Mouse (Mus musculus) kidney, postnatal 4 days (tissue): ENCODE data around the gene Cplx2.

Source experiments
- DNase-seq, 2 experiments: peaks; one replicate each; pipeline ENCODE4 v3.0.0; 2021; ENCODE audit warnings: mixed read lengths in 2 of 2

Cplx2 gene

DNA sequence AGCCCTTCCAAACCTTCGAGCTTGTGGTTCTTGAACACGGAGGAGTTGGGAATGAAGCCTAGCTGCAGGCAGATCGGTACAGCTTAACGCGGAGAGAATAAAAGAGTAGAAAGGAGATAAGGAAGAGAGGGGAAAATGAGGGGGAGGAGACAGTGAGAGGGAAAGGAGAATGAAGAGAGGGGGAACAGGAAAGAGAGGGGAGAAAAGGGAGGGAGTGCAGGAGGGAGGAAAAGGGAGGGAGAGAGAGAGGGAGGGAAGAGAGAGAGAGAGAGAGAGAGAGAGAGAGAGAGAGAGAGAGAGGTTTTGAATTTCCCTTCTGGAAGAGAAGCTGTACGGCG, at the start of gene Cplx2:
Gene Cplx2 (plus strand): TSS at position 301 of the 338 bp plus-strand sequence.
- DNase-seq: no peak

- DNase-seq: peak; percentile 70 to 76
These were observed 48.5 kb upstream of the Cplx2 start for GRCm38 (mm10) chr13:54322396-54323306.

GRCm38 (mm10) chr13:54323307-54324165, 47.6 kb upstream of the Cplx2 start:
- DNase-seq: no peak

DNA sequence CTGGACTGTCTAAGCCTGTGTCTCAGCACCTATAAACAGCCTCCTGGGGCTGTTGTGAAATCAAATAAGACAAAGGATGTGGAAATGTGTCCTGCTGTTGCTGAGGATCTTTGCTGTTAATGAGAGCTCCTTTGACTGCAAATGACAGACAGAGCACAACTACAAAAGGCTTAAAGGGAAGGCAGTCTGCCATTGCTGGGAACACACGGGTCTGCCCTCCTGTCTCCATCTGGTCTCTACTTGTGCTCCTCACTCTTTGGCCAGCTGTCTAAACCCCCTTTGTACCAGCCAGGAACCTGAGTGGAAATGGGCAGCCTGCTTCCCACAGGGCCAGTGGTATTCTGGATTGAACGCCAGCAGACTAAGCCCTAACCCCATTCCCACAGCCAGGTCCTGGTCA, 47.0 kb upstream of the Cplx2 start:
- no peak for DNase-seq

- DNase-seq: no peak
These were observed 45.3 kb upstream of the Cplx2 start for GRCm38 (mm10) chr13:54325814-54326213.

DNA sequence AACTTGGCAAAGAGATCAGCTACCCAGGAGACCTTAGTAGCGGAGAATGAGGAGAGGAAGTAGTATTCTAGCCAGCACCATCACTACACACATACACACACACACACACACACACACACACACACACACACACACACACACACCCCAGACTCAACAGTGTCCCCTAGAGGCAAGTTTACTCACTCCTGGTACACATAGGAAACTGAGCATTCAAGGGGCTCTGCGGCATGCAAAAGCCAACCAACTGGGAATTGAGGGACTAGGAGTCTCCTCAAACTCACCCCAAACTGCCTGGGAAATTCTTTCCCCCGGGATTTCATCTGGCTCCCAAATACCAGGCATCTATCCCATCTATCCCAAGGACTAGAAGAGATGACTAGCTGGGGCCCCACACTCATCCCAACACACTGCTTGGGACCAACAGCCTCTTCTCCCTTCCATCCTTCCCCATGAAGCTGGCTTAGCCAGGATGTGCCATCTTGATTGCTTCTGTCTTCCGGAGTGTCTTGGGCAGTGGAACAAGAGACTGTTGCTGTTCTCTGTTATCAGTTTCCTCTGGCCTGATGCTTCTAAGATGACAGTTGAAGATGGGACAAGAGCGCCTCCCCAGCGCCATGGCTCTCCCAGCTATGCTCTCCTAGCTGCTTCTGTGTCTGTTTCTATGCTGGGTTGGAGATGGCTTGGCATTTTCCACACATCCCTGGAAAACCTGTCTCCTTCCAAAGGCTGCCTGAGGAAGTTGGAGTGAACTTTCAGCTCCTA, 44.3 kb upstream of the Cplx2 start:
- DNase-seq: no peak

- no peak for DNase-seq
These were observed 43.1 kb upstream of the Cplx2 start for GRCm38 (mm10) chr13:54328029-54328428.

DNA sequence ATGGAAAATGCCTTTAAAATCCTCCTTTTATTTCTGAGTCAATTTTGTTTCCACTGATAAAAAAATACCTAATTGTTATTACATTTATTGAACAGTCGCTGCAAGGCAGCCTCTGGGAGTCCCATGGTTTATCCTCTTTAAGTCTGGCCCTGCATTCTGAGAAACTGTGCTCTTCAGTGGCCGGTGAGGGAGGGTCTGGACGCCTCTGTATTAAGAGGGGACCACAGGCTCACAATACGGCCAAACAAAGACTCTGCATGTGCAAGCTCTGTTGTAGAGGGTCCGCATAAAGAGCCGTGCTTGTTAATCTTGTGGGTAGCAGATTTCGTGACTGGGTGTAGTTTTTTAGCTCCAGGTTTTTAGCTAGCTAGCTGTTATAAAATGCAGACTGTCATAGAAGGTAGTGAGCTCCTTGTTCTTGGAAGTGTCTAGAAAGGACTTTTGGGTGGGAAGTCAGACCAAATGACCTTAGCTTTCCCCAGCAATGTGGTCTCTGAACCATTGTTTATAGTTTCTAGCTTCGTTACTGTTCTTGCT, 42.1 kb upstream of the Cplx2 start:
- DNase-seq: no peak

DNA sequence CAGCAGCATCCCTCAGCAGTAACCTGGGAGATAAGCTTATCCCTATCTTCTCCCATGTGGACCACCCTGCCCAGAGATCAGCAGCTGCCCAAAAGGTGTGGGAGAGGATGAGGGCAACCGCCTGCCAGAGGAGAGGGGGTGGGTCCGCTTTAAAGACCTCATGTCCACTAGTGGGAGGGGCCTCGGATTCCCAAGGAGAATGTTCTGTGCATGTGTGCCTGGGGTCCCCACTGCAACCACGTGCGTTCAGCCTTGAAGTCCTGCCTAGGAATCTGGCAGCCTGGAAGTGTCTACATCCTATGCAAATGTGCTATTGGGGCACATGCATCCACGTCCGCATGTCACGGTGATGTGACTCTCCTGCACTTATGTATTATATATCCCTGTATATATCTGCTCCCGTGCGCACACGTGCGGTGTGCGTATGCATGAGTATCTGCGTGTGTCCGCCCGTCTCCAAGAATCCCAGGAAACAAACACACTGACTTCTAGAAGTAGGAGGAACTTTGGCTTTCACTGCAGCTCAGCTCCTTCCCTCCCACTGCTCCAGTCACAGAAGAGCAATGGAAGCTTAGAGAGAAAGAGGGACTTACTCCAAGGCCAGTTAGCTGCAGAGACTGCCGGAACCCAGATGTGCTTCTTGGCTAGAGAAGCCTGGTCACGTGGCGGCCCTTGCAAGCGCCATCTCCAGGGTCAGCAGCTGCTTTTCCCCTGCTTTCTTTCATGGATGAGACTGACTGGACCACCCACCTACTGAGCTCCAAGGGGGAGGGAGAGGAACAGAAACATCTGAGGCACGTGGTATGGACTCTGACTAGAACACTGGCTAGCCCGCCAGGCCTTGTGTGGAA, 39.1 kb upstream of the Cplx2 start:
- DNase-seq: peak; percentile 86 to 89

DNA sequence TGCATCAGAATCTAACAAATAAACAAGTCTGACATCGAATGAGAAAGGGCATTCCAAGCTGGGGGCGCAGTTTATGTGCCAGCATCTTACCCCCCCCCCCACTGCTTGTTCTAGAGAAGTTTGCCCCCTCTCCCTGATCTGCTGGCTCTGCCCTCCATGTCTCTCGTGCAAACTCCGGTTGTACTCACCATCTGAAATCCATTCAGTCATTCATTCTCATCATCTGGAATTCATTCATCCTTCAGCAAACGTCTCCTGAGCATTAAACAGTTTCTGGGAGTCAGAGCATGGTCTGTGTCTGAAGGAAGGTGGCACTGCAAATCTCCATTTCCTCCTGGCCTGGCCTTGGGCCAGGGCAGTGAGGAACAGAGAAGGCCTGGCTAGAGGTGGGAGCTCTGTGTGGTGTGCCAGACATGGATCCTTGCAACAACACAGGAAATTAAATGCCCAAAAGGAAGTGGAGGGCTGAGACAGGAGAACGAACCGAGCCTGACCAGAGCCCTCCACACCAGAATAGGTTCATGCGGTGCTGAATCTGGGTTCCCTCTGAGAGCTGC, 38.1 kb upstream of the Cplx2 start:
- no peak for DNase-seq

DNA sequence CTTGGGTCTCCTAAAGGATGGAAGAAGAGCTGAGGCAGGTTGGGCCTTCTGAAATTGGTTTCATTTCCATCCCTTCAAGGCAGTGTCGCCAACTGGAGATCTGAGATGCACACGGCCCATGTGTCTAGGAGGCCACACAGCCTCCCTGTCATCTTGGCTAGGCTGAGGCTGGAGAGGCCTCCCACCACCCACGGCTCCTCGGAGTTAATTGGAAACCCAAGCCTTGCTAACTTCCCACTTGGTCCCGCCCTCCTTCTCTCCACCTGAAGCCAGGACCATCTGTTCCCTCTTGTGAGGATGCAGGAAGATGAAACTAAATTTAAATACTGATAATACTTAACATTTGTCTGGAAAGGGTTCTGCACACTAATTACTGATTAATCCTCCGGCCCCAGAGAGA, 34.1 kb upstream of the Cplx2 start:
- DNase-seq: no peak

DNA sequence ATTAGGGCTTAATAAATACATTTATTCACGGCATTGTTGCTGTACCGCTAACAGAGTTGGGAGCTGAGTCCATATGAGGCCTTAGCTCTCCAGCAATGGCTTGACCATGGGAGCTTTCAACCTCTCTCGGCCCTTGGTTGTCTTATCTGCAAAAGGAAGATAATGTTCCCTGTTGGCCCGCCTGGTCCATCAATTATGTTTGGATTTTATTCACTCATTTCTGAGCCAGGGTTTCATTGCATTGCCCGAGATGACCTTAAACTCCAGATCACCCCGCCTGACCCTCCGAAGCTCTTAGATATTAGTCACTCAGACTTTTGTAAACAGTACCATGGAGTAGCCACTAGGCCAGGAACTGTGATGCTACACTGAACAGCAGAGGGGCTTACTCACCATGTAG, 33.6 kb upstream of the Cplx2 start:
- DNase-seq: no peak

GRCm38 (mm10) chr13:54338815-54339214, 32.3 kb upstream of the Cplx2 start:
- DNase-seq: no peak

- no peak for DNase-seq
These were observed 25.1 kb upstream of the Cplx2 start for GRCm38 (mm10) chr13:54345885-54346647.

DNA sequence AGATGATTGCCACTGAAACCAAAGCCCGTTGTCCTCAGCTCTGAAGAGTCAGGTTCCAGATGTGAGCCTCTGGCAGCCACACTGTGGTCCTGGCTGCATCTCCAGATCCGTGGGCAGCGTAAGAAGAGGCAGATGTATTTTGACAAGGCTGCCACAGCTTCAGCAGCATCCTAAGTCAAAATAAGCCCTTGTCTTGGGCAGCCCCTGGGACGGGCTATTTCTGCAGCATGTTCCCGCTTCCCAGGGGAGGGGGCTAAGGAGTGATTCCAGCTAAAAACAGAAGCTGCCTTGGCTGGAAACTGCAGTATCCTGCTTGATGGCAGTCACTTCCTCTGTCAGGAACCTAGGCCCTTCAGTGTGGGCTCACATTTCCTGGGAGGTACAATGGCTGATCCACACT, 23.1 kb upstream of the Cplx2 start:
- no peak for DNase-seq

DNA sequence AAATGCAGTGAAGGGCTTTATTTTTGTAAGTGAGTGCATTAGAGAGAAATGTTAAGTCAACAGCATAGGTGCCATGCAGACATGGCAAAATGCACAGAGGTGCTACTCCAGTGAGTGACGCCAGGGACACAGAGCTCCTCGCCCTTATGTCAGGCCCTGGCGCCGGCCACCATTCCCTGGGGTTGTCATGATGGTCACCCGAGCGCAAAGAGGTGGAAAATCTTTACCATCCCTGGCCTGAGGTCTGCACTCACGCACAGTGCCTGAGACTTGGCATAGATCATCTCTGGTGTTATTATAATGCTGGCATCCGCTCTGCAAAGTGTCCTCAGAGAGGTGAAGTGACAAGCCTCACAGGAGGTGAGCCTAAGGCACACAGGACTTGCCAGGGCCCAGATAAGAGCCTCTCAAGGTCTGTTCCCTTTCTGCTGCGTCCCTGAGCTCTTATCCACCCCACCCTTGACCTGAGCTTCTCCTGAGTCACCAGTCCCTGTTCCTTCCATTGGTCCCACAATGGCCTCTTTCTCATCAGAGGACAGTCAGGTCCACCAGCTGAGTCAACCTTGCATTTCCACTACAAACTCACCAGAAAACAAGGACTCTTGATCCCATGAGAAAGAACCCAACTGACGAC, 21.9 kb upstream of the Cplx2 start:
- no peak for DNase-seq

DNA sequence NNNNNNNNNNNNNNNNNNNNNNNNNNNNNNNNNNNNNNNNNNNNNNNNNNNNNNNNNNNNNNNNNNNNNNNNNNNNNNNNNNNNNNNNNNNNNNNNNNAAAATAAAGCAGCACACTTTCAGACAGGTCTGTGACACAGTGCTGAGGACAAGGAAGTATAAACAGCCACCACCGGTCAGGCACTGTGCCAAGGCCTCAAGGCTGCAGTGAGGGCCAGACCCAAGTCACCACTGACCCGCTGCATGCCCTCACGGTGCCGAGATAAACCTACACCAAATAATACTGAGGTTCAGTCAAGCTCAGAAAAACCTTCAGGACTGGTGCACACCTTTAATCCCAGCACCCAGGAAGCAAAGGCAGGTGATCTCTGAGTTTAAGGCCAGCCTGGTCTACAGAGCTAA, 13.7 kb upstream of the Cplx2 start:
- peak; percentile 43 to 56 for DNase-seq

- DNase-seq: no peak
These were observed 12.0 kb upstream of the Cplx2 start for GRCm38 (mm10) chr13:54359181-54359580.

DNA sequence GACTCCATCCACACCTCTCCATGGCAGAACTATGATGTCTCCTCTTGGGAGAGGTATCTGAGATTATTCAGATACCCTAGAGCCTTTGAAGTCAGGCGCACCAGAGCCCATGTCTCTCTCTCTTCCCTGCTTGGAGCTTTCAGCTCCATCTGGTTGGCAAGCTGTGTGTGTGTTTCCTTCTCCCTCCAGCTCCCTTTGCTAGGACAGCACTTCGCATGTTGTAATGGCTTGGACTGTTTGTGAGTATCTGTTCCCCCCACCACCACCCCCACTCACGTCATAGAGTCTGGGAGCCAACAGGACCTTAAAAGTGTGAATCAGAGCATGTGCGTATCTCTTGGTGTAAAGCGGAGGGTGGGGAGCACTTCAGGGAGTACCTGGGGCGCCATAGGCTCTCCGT, 6.5 kb upstream of the Cplx2 start:
- DNase-seq: no peak

- DNase-seq: peak; percentile 22 to 28
These were observed 3.4 kb upstream of the Cplx2 start for GRCm38 (mm10) chr13:54367758-54368157.
